Mouse (Mus musculus) lung, embryonic 16.5 days (tissue): ENCODE results near the gene Frem3. TPM values are rescaled to one million over a fixed set of nuclear protein-coding genes. Genes with fewer than 3 reads are reported as not detected.
A peak's percentile ranks its signal among the peaks of the same experiment; 100 is the strongest.

Source experiments
- ATAC-seq: fragments of 200-750 bp; cut with Nextera tagmentation; 2 replicates; pipeline ENCODE4 v1.8.0; 2017; ENCODE audit warnings: low read depth, mild to moderate bottlenecking, moderate library complexity
- H3K27ac ChIP-seq: fragments of 300-500 bp; sonication (generic); 2 replicates; pipeline ENCODE4 v1.5.1; 2014; ENCODE audit warnings: mild to moderate bottlenecking, control low read depth, low read length
- H3K27me3 ChIP-seq: fragments of 300-500 bp; sonication (generic); 2 replicates; pipeline ENCODE4 v1.6.1; 2014; ENCODE audit warnings: low read depth, low read length, mixed read lengths; ENCODE audit not compliant: control insufficient read depth, insufficient read depth
- H3K36me3 ChIP-seq: fragments of 300-500 bp; sonication (generic); 2 replicates; pipeline ENCODE4 v1.6.1; 2014; ENCODE audit warnings: low read length; ENCODE audit not compliant: control insufficient read depth, insufficient read depth
- H3K4me1 ChIP-seq: fragments of 300-500 bp; sonication (generic); replicated peaks from 2 replicates; pipeline ENCODE4 v1.6.1; 2014; ENCODE audit warnings: low read length, mixed read lengths; ENCODE audit not compliant: control insufficient read depth, insufficient read depth
- H3K4me2 ChIP-seq: fragments of 300-500 bp; sonication (generic); 2 replicates; pipeline ENCODE4 v1.6.1; 2014; ENCODE audit warnings: low read depth, low read length, control low read depth
- H3K4me3 ChIP-seq: fragments of 300-500 bp; sonication (generic); 2 replicates; pipeline ENCODE4 v1.5.1; 2014; ENCODE audit warnings: mild to moderate bottlenecking, low read length, control low read depth
- H3K9ac ChIP-seq: fragments of 300-500 bp; sonication (generic); 2 replicates; pipeline ENCODE4 v1.6.1; 2014; ENCODE audit warnings: low read length, control low read depth
- H3K9me3 ChIP-seq: fragments of 300-500 bp; sonication (generic); 2 replicates; pipeline ENCODE4 v1.6.1; 2016; ENCODE audit warnings: low read length; ENCODE audit not compliant: control insufficient read depth
- WGBS: fragments of 180-500 bp; shearing (Covaris S2); extraction: QIAGEN DNeasy Blood & Tissue Kit; methylation state at CpG from one replicate; pipeline ENCODE4 v1.1.7; 2014; 5-methylcytosine and 5-hydroxymethylcytosine counted together
- polyA plus RNA-seq: library from polyadenylated mRNA; unstranded; fragments of >200 nt; fragmentation: Nextera tagmentation; extraction: Ambion mirVana; gene quantifications from 2 replicates; pipeline ENCODE4 v1.2.1, GENCODE M21; 2015

Frem3 gene
- polyA plus RNA-seq, 1 experiment from 2014 or later = 0.18 TPM

- H3K9me3 ChIP-seq = no peaks in the 10 kb centered on the region
- H3K9ac ChIP-seq = 0 out of 2 replicates have a peak overlapping the region, but pooled peaks have one; percentile 4
- ATAC-seq = peak; percentile 28; the same call in 1 of the 2 replicates
- H3K27ac ChIP-seq = no peak overlapping the region
- H3K4me2 ChIP-seq = peak overlapping the region; percentile 6; the same call in 1 of the 2 replicates
- 42% methylated on average over 17 of the region's 17 CpGs for WGBS
- H3K27me3 ChIP-seq = no peaks in the 10 kb centered on the region
- no peaks in the 10 kb centered on the region for H3K36me3 ChIP-seq
- H3K4me3 ChIP-seq = no peak overlapping the region
- H3K4me1 ChIP-seq = no peaks in the 10 kb centered on the region
These were observed 58.5 kb downstream of the Frem3 start for GRCm38 (mm10) chr8:80669277-80669901.

GRCm38 (mm10) chr8:80682594-80682993, 71.7 kb downstream of the Frem3 start:
- ATAC-seq = no peak
- H3K27ac ChIP-seq = no peak overlapping the region
- no peaks in the 10 kb centered on the region for H3K36me3 ChIP-seq
- H3K9me3 ChIP-seq = no peaks in the 10 kb centered on the region
- no peaks in the 10 kb centered on the region for H3K27me3 ChIP-seq
- no peak overlapping the region for H3K4me3 ChIP-seq
- no peak overlapping the region for H3K4me2 ChIP-seq
- H3K9ac ChIP-seq = no peak overlapping the region
- H3K4me1 ChIP-seq = no peaks in the 10 kb centered on the region
- 60% methylated on average over 5 of the region's 5 CpGs for WGBS

GRCm38 (mm10) chr8:80683756-80684335, 73.0 kb downstream of the Frem3 start:
- Histone ChIP-seq H3K27ac (no peak overlapping the region), H3K4me3 (no peak overlapping the region), H3K36me3 (no peaks in the 10 kb centered on the region), H3K9ac (no peak overlapping the region), H3K4me2 (no peak overlapping the region), H3K27me3 (no peaks in the 10 kb centered on the region), H3K9me3 (no peaks in the 10 kb centered on the region), H3K4me1 (no peaks in the 10 kb centered on the region)
- WGBS = 48% methylated on average over 5 of the region's 5 CpGs
- no peak for ATAC-seq

DNA sequence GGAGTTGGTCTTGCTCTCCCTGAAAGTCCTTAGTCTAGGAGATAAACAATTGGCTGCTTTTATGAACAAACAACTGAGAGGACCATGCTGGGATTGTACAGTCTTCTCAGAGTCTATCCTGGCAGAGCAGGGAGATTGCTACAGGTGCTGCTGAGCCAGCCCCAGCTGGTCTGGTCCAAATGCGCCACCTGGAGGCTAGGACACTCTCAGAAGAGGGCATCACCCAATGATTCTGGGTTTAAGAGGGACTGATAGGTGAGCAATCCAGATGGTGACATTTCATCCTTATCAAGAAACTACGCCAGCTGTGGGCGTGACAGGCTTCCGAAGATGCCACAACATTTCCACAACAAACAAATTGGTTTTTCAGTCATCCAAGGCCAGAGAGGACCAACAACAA, 77.3 kb downstream of the Frem3 start:
- H3K27me3 ChIP-seq = no peaks in the 10 kb centered on the region
- no peak overlapping the region for H3K4me3 ChIP-seq
- no peak overlapping the region for H3K4me2 ChIP-seq
- H3K9me3 ChIP-seq = no peaks in the 10 kb centered on the region
- no peaks in the 10 kb centered on the region for H3K36me3 ChIP-seq
- 25% methylated on average over 4 of the region's 4 CpGs for WGBS
- no peak overlapping the region for H3K9ac ChIP-seq
- no peak overlapping the region for H3K27ac ChIP-seq
- no peak for ATAC-seq
- H3K4me1 ChIP-seq = no peaks in the 10 kb centered on the region

GRCm38 (mm10) chr8:80710670-80711400, 100.0 kb downstream of the Frem3 start:
- H3K4me2 ChIP-seq = no peak overlapping the region
- ATAC-seq = no peak
- H3K36me3 ChIP-seq = peaks cover 33% of the 10 kb centered on the region
- no peaks in the 10 kb centered on the region for H3K4me1 ChIP-seq
- no peak overlapping the region for H3K27ac ChIP-seq
- no peak overlapping the region for H3K9ac ChIP-seq
- no peaks in the 10 kb centered on the region for H3K9me3 ChIP-seq
- no peak overlapping the region for H3K4me3 ChIP-seq
- H3K27me3 ChIP-seq = no peaks in the 10 kb centered on the region
- 74% methylated on average over 4 of the region's 4 CpGs for WGBS

- Histone ChIP-seq H3K27ac (no peak overlapping the region), H3K36me3 (peaks cover 36% of the 10 kb centered on the region), H3K4me2 (no peak overlapping the region), H3K4me3 (no peak overlapping the region), H3K9me3 (no peaks in the 10 kb centered on the region), H3K27me3 (no peaks in the 10 kb centered on the region), H3K4me1 (no peaks in the 10 kb centered on the region), H3K9ac (no peak overlapping the region)
- ATAC-seq = no peak
- WGBS = 81% methylated on average over 1 of the region's 1 CpGs
These were observed 103.6 kb downstream of the Frem3 start for GRCm38 (mm10) chr8:80714461-80714860.

DNA sequence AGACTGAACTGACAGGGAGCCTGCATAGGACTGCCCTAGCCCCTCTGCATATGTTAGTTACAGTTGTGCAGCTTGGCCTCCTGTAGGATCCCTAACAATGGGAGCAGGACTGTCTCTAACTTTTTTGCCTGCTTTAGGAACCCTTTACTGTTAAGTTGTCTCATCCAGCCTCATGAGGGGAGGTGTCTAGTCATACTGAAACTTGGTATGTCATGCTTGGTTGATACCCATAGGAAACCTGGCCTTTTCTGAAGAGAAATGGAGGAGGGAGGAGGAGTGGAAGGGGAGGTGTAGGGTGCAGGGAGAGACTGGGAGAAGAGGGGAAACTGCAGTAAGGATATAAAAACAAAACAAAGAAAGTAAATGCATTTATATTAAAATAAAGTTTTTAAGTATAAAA, 121.4 kb downstream of the Frem3 start:
- Histone ChIP-seq H3K4me2 (no peak overlapping the region), H3K9me3 (no peaks in the 10 kb centered on the region), H3K27ac (no peak overlapping the region), H3K36me3 (peaks cover 29% of the 10 kb centered on the region), H3K4me3 (no peak overlapping the region), H3K9ac (no peak overlapping the region), H3K4me1 (peaks cover under 1% of the 10 kb centered on the region; the same call in 1 of the 2 replicates), H3K27me3 (no peaks in the 10 kb centered on the region)
- no peak for ATAC-seq

DNA sequence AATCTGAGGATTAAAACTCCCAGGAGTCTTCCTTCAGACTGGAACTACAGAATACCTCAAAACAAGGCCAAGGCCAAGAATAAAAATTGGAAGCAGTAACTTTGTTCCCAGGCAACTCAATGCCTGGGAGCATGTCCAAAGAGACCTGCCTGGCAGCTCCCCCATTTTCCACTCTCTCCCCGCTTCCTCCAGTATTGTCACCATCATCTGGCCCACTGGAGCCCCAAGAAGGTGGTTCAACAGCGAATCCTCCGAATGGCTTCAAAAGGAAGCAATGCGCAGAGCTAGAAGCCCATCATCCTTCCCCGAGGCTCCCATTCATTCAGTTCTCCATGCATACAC, 127.1 kb downstream of the Frem3 start:
- ATAC-seq = no peak
- Histone ChIP-seq H3K9ac (peak overlapping the region; percentile 92), H3K27ac (peak overlapping the region; percentile 98), H3K27me3 (no peaks in the 10 kb centered on the region), H3K4me2 (peak overlapping the region; percentile 84), H3K9me3 (no peaks in the 10 kb centered on the region), H3K4me1 (peaks cover 3% of the 10 kb centered on the region), H3K36me3 (peaks cover 4% of the 10 kb centered on the region; the same call in 1 of the 2 replicates), H3K4me3 (peak overlapping the region; percentile 88)
- WGBS = 1% methylated on average over 5 of the region's 5 CpGs

DNA sequence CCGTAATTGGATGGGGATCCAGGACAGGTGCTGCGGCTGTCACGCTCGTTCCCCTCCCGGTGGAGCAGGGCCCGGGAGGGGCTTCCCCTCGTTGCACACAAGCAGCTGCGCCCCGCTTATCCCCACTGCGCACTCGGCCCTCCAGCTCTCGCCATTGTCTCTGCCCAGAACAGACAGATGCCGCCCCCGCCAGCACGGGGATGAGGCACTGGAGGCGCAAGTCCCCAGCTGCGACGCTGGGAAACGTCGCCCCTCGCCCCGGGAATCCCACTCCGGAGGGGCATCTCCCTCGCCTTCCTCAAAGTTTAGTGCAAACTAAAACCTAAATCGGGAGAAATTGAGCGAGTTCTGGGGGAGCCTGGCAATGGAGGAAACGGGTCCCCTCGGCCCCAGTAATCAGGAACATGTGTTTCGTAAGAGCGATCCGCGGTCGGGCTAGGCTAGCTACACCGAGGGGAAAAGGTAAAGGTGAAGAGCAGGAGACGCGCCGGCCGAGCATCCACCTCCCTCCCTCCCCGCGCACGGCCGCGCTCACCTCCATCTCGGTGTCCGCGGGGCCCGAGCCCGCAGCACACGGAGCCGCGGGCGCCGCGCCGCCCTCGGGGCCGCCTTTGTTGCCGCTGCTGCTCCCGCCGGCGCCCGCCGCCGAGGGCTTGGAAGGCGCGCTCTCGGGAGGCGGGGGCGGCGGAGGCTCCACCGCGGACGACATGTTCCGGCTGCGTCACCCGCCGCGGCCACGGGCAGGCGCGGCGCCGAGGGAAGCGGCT, 127.7 kb downstream of the Frem3 start:
- WGBS = under 1% methylated on average over 76 of the region's 84 CpGs
- 0 out of 2 replicates have a peak, but pooled peaks cover 2% of the 10 kb centered on the region for H3K36me3 ChIP-seq

More for the DNA sequence above, 127.7 kb downstream of the Frem3 start:
- peak overlapping the region; percentile 92 for H3K9ac ChIP-seq
- no peaks in the 10 kb centered on the region for H3K9me3 ChIP-seq
- peaks cover 3% of the 10 kb centered on the region for H3K4me1 ChIP-seq
- H3K4me2 ChIP-seq = peak overlapping the region; percentile 84
- ATAC-seq = peak; percentile 59
- peak overlapping the region; percentile 98 for H3K27ac ChIP-seq
- H3K27me3 ChIP-seq = no peaks in the 10 kb centered on the region
- peak overlapping the region; percentile 88 for H3K4me3 ChIP-seq
